Mouse (Mus musculus) ES-CJ7 (cell line): ENCODE data around the gene Tnfrsf13c.
A peak's percentile ranks its signal among the peaks of the same experiment; 100 is the strongest.

Source experiments
- DNase-seq: peaks from one replicate; pipeline ENCODE4 v3.0.0; 2011; ENCODE audit warnings: low read depth, low spot score

Tnfrsf13c gene

DNA sequence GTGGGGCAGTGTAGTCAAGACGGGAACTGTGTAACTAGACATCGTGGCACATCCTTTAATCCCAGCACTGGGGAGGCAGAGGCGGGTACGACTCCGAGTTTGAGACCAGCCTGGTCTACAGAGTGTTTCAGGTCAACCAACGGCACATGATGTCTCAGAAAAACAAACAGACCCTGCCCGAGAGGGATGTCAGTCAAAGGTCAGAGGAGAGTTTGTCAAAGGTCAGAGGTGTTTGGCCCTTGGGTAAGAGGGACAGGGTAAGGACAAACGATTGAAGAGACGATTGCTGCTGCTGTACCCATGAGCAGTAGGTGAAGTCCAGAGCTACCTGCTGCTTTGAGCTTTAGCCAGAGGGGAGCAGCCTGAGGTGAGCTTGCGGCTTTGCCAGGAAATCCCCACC is 40.6 kb downstream of the Tnfrsf13c start:
- DNase-seq: no peak

DNA sequence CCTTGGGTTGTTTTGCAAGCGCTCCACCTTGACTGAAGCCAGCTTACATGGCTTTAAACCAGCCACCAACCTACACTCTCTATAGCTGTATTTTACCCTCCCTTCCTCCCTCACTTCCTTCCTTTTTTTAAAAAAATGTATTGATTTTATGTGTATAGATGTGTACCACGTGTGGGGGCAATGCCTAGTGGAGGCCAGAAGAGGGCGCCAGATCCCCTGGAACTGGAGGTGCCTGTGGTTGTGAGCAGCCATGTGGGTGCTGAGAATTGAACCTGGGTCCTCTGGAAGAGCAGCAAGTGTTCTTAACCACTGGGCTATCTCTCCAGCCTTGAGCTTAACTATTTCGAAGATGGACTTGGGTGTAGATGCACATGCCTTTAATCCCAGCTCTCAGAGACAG is 41.9 kb downstream of the Tnfrsf13c start:
- DNase-seq: no peak

DNA sequence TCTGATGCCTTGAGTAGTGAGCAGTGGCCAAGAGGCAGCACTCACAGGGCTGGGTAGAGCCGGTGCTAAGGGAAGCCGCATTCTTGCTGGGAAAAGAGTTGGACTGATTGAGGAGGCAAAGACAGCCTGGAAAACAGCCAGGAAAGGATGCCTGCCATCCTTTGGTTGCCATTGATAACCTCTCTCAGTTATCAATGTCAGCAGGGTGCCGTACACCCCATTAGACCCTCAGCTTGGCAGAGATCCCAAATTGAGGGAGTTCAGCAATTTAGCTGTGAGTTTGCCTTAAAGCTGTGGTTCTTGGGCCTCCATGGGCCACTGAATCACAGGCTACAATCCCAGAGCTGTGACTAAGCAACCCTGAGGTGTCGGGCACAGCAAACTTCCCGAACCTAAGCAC is 43.0 kb downstream of the Tnfrsf13c start:
- DNase-seq: no peak

DNA sequence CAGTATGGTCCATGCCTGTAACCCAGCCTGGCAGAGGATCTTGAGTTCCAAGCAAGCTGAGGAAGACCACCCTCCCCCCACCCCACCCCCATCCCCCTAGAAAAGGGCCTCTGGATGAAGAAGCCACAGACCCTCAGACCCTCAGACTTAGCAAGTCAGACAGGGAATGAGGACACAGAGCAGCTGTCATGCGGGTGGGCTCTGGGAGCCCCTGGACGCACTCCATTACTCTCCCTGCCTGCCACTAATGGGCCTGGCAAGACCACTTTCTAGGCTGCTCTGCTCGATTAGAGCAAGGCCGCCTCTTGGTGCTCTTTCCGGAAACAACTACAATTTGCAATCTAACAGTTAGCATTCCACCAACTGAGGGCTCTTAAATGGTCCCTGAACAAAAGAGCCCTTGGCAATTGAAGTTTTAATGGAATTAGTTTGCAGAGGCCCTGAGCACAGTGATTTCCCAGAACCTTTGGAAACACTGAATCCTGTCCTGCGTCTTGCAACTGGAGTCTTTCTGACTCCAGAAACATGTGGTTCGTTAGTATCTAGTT is 46.4 kb downstream of the Tnfrsf13c start:
- peak; percentile 47 for DNase-seq

DNA sequence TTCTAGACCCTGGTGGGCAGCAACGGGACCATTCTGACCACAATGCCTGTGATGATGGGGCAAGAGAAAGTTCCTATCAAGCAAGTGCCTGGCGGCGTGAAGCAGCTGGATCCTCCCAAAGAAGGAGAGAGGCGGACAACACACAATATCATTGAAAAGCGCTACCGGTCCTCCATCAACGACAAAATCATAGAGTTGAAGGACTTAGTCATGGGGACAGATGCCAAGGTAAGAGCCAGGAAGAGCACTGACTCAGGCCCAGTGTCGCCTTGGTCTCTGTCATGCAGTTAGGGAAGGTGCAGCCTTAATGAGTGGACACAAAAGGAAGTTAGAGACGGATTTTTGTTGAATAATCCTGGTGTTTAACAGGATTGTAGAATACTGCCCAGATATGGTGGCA is 49.1 kb downstream of the Tnfrsf13c start:
- no peak for DNase-seq

DNA sequence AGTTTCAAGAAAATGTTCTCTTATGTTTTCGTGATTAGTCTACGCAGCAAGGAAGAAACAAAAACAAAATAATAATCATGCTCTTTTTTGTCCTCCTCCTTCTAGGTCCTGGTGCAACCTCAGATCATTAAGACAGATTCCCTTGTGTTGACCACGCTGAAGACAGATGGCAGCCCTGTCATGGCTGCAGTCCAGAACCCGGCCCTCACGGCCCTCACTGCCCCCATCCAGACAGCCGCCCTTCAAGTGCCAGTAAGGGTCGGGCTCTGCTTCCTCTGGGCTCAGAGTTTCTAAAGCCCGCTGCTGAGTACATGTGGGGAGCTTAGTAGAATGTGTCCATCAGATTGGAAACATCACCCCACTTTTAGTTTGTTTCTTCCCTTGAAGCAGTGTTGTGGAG is 51.5 kb downstream of the Tnfrsf13c start:
- DNase-seq: no peak
